ENCODE assay signal across 27 mouse cellular contexts in the genomic region with DNA sequence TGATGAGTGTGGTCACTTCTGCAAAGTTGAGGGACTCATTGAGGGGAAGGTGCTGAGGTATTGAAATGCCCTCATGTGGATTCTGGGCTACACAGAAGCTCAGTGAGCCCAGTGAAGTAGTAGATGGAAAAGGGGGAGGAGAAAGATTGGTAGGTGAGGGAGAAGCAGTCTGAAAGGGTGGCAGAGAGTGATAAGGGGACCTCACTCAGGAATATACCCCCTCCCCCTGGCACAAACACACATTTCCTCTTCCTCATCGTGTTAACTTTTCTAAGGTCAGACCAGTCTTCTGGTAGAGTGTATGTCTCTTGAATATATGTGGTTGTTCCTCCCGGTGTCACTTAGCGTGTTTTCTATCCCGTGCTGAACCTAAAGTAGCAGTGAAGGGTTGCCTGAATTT. TPM values are rescaled to one million over a fixed set of nuclear protein-coding genes. Genes with fewer than 3 reads are reported as not detected.
"Had no signal": no experiment of that assay in that cellular context is flagged by ENCODE, and none has a peak within 500 bp of the region (broad histone marks: within the 10 kb centered on the region; RNA-seq: fewer than 3 reads in every experiment).

No protein-coding gene starts in this region.

- ATAC-seq: hindbrain, postnatal 0 days; intestine, embryonic 16.5 days had no signal

- H3K27ac ChIP-seq: heart, adult 2 months; heart, embryonic 13.5 days; heart, embryonic 15.5 days; hindbrain, embryonic 13.5 days; hindbrain, embryonic 15.5 days; hindbrain, postnatal 0 days; kidney, embryonic 15.5 days; kidney, postnatal 0 days; limb, embryonic 13.5 days; limb, embryonic 15.5 days; liver, embryonic 14.5 days had no signal

- DNase-seq: gastrocnemius, adult 2 months; gastrocnemius, postnatal 14 days; gastrocnemius, postnatal 36 days; heart, adult 11 months; heart, adult 2 months; heart, postnatal 14 days; heart, postnatal 36 days; kidney, adult 18-20 months; kidney, adult 9 months; kidney, postnatal 25 days; kidney, postnatal 4 days; left cerebral cortex, postnatal 4 days had no signal

- H3K4me2 ChIP-seq: heart, embryonic 11.5 days; heart, embryonic 13.5 days; heart, embryonic 15.5 days; hindbrain, embryonic 13.5 days; hindbrain, embryonic 15.5 days; kidney, embryonic 15.5 days; limb, embryonic 13.5 days; limb, embryonic 15.5 days; liver, embryonic 11.5 days had no signal

- H3K4me3 ChIP-seq: gastrocnemius, adult 2 months; heart, adult 2 months; heart, embryonic 13.5 days; heart, embryonic 15.5 days; hindbrain, embryonic 13.5 days; hindbrain, embryonic 15.5 days; kidney, embryonic 15.5 days; layer of hippocampus, adult 2 months; limb, embryonic 13.5 days; limb, embryonic 15.5 days had no signal

- H3K4me1 ChIP-seq: heart, embryonic 13.5 days; heart, embryonic 15.5 days; hindbrain, embryonic 13.5 days; hindbrain, embryonic 15.5 days; kidney, embryonic 15.5 days; limb, embryonic 13.5 days; limb, embryonic 15.5 days had no signal

- H3K9ac ChIP-seq: heart, embryonic 13.5 days; heart, embryonic 15.5 days; hindbrain, embryonic 13.5 days; hindbrain, embryonic 15.5 days; kidney, embryonic 15.5 days; limb, embryonic 13.5 days; limb, embryonic 15.5 days; liver, embryonic 14.5 days had no signal

- H3K9me3 ChIP-seq: heart, embryonic 13.5 days; heart, embryonic 15.5 days; hindbrain, embryonic 13.5 days; hindbrain, embryonic 15.5 days; kidney, embryonic 15.5 days; limb, embryonic 13.5 days; limb, embryonic 15.5 days had no signal

- H3K27me3 ChIP-seq: heart, embryonic 13.5 days; heart, embryonic 15.5 days; hindbrain, embryonic 13.5 days; hindbrain, embryonic 15.5 days; kidney, embryonic 15.5 days; limb, embryonic 13.5 days; limb, embryonic 15.5 days had no signal

RNA-seq across cellular contexts. Expression of a gene that starts 46.1 kb away (rescaled TPM):
- total RNA-seq: gastrocnemius, adult 2 months; gastrocnemius, postnatal 14 days; gastrocnemius, postnatal 36 days; heart, adult 2 months; heart, postnatal 36 days; hematopoietic stem cell, adult 5-6 weeks had no signal
